Mouse (Mus musculus) MEL (cell line): ENCODE data around the gene Lin7a. TPM values are rescaled to one million over a fixed set of nuclear protein-coding genes. Genes with fewer than 3 reads are reported as not detected.
"Not testable (repeated sequence)": the region's sequence is repeated elsewhere in the genome, so short reads cannot be mapped to it uniquely, and the experiment has no call there.

ENCODE experiments used
- DNase-seq: peaks from one replicate; pipeline ENCODE4 v3.0.0; 2011; ENCODE audit warnings: low read depth, low spot score
- H3K27ac ChIP-seq: 2 replicates; pipeline ENCODE4 v1.5.1; 2012; ENCODE audit warnings: low read depth, mild to moderate bottlenecking, control low read depth, low read length, moderate library complexity; ENCODE audit not compliant: control insufficient read depth
- H3K27me3 ChIP-seq, 2 experiments: fragments of 150-350 bp in 1 of 2; sonication (generic) in 1 of 2; 2 replicates each; pipeline ENCODE4 v1.6.1; 2012; ENCODE audit warnings: low read length in 2 of 2, mild to moderate bottlenecking in 2 of 2, improper control_type of control experiment in 1 of 2, moderate library complexity in 1 of 2; ENCODE audit not compliant: insufficient read depth in 2 of 2, control insufficient read depth in 1 of 2
- H3K36me3 ChIP-seq, 2 experiments: 2 replicates each; pipeline ENCODE4 v1.6.1; 2012 to 2014; ENCODE audit warnings: low read length in 2 of 2, improper control_type of control experiment in 1 of 2, inconsistent platforms in 1 of 2, mild to moderate bottlenecking in 1 of 2; ENCODE audit not compliant: insufficient read depth in 2 of 2, control insufficient read depth in 1 of 2
- H3K4me1 ChIP-seq, 2 experiments: fragments of 150-350 bp in 1 of 2; sonication (generic) in 1 of 2; 2 replicates each; pipeline ENCODE4 v1.6.1; 2012; ENCODE audit warnings: low read length in 2 of 2, improper control_type of control experiment in 1 of 2, mild to moderate bottlenecking in 1 of 2; ENCODE audit not compliant: insufficient read depth in 2 of 2, control insufficient read depth in 1 of 2
- H3K4me3 ChIP-seq, 2 experiments: fragments of 150-350 bp in 1 of 2; sonication (generic) in 1 of 2; 2 replicates each; pipeline ENCODE4 v1.5.1; 2012; ENCODE audit warnings: low read depth in 2 of 2, low read length in 2 of 2, mild to moderate bottlenecking in 2 of 2, moderate library complexity in 2 of 2, control low read depth in 1 of 2, improper control_type of control experiment in 1 of 2; ENCODE audit not compliant: control insufficient read depth in 1 of 2, insufficient read depth in 1 of 2
- H3K79me2 ChIP-seq: 2 replicates; pipeline ENCODE4 v1.6.1; 2012; ENCODE audit warnings: mild to moderate bottlenecking, low read length, moderate library complexity; ENCODE audit not compliant: control insufficient read depth, poor library complexity, insufficient read depth
- H3K9ac ChIP-seq: 2 replicates; pipeline ENCODE4 v1.6.1; 2012; ENCODE audit warnings: low read depth, mild to moderate bottlenecking, control low read depth, low read length, moderate library complexity; ENCODE audit not compliant: control insufficient read depth, poor library complexity, severe bottlenecking
- H3K9me3 ChIP-seq: fragments of 150-350 bp; sonication (generic); replicated peaks from 2 replicates; pipeline ENCODE4 v1.6.1; 2012; ENCODE audit warnings: mild to moderate bottlenecking, low read length, improper control_type of control experiment, moderate library complexity; ENCODE audit not compliant: insufficient read depth
- BHLHE40 ChIP-seq: IDR thresholded peaks from 2 replicates; pipeline ENCODE4 v1.6.1; 2012; ENCODE audit warnings: low read depth, mild to moderate bottlenecking, inconsistent platforms, low read length, improper control_type of control experiment, borderline replicate concordance
- CTCF ChIP-seq, 3 experiments: IDR thresholded peaks in 2 of 3; conservative IDR thresholded peaks in 1 of 3; 2 replicates each; pipeline ENCODE4 v1.5.1; 2011 to 2012; ENCODE audit warnings: low read length in 3 of 3, low read depth in 2 of 3, mild to moderate bottlenecking in 2 of 3, improper control_type of control experiment in 1 of 3, inconsistent platforms in 1 of 3, mixed read lengths in 1 of 3, moderate library complexity in 1 of 3; ENCODE audit not compliant: control insufficient read depth in 1 of 3, insufficient read depth in 1 of 3, poor library complexity in 1 of 3, severe bottlenecking in 1 of 3
- ETS1 ChIP-seq: IDR thresholded peaks from 2 replicates; pipeline ENCODE4 v1.6.1; 2012; ENCODE audit warnings: low read depth, mild to moderate bottlenecking, inconsistent platforms, low read length, improper control_type of control experiment, moderate library complexity
- GABPA ChIP-seq: IDR thresholded peaks from 2 replicates; pipeline ENCODE4 v1.6.1; 2012; ENCODE audit warnings: low read depth, mild to moderate bottlenecking, inconsistent platforms, low read length, improper control_type of control experiment, moderate library complexity
- GATA1 ChIP-seq: IDR thresholded peaks from 2 replicates; pipeline ENCODE4 v1.6.1; 2011; ENCODE audit warnings: low read depth, low read length, improper control_type of control experiment
- KAT2A ChIP-seq: conservative IDR thresholded peaks from 2 replicates; pipeline ENCODE4 v1.6.1; 2012; ENCODE audit warnings: low read depth, low read length, improper control_type of control experiment, inconsistent platforms
- MAFK ChIP-seq: IDR thresholded peaks from 2 replicates; pipeline ENCODE4 v1.6.1; 2011; ENCODE audit warnings: low read depth, mild to moderate bottlenecking, low read length, improper control_type of control experiment, borderline replicate concordance
- MAZ ChIP-seq: IDR thresholded peaks from 2 replicates; pipeline ENCODE4 v1.6.1; 2012; ENCODE audit warnings: low read depth, mild to moderate bottlenecking, inconsistent platforms, low read length, improper control_type of control experiment
- MYC ChIP-seq: IDR thresholded peaks from 2 replicates; pipeline ENCODE4 v1.6.1; 2011; ENCODE audit warnings: low read depth, mild to moderate bottlenecking, low read length, improper control_type of control experiment, moderate library complexity
- POLR2A ChIP-seq, 2 experiments: IDR thresholded peaks; 2 replicates each; pipeline ENCODE4 v1.6.1; 2011 to 2012; ENCODE audit warnings: low read length in 2 of 2, mild to moderate bottlenecking in 2 of 2, control low read depth in 1 of 2, improper control_type of control experiment in 1 of 2, low read depth in 1 of 2, moderate library complexity in 1 of 2; ENCODE audit not compliant: control insufficient read depth in 1 of 2, insufficient read depth in 1 of 2, poor library complexity in 1 of 2
- RCOR1 ChIP-seq: IDR thresholded peaks from 2 replicates; pipeline ENCODE4 v1.6.1; 2012; ENCODE audit warnings: low read depth, mild to moderate bottlenecking, inconsistent platforms, low read length, improper control_type of control experiment
- SIN3A ChIP-seq: IDR thresholded peaks from 2 replicates; pipeline ENCODE4 v1.6.1; 2012; ENCODE audit warnings: low read length, improper control_type of control experiment, inconsistent platforms
- TAL1 ChIP-seq: IDR thresholded peaks from 2 replicates; pipeline ENCODE4 v1.6.1; 2012; ENCODE audit warnings: mild to moderate bottlenecking, inconsistent platforms, low read length, moderate library complexity, mixed read lengths
- TBP ChIP-seq: IDR thresholded peaks from 2 replicates; pipeline ENCODE4 v1.8.0; 2011; ENCODE audit warnings: low read depth, low read length, improper control_type of control experiment
- UBTF ChIP-seq: IDR thresholded peaks from 2 replicates; pipeline ENCODE4 v1.6.1; 2012; ENCODE audit warnings: low read depth, mild to moderate bottlenecking, inconsistent platforms, low read length, improper control_type of control experiment, moderate library complexity, borderline replicate concordance; ENCODE audit not compliant: insufficient read depth
- USF1 ChIP-seq: IDR thresholded peaks from 2 replicates; pipeline ENCODE4 v1.6.1; 2014; ENCODE audit warnings: low read depth, mild to moderate bottlenecking, inconsistent platforms, low read length, improper control_type of control experiment, moderate library complexity
- ZKSCAN1 ChIP-seq: IDR thresholded peaks from 2 replicates; pipeline ENCODE4 v1.6.1; 2012; ENCODE audit warnings: low read depth, mild to moderate bottlenecking, inconsistent platforms, low read length, improper control_type of control experiment, moderate library complexity
- ZNF384 ChIP-seq: IDR thresholded peaks from 2 replicates; pipeline ENCODE4 v1.6.1; 2012; ENCODE audit warnings: low read depth, mild to moderate bottlenecking, inconsistent platforms, low read length, improper control_type of control experiment
- polyA plus RNA-seq, 2 experiments: library from polyadenylated mRNA; stranded (reverse) in 1 of 2; unstranded in 1 of 2; fragments of >175 nt in 1 of 2; fragments of >200 nt in 1 of 2; gene quantifications; 2 replicates each; pipeline versions ENCODE4 v1.2.1 to v1.2.4; 2012; ENCODE audit warnings: low replicate concordance in 2 of 2, low read depth in 1 of 2; ENCODE audit not compliant: insufficient read length in 2 of 2, insufficient read depth in 1 of 2, missing spikeins in 1 of 2
- total RNA-seq: library from RNA; depleted of rRNA; stranded (reverse); fragments of 300-350 nt; gene quantifications from 2 replicates; pipeline ENCODE4 v1.2.3, GENCODE M21; 2012

Gene Lin7a
- total and polyA plus RNA-seq, 3 experiments, result not detected

DNA sequence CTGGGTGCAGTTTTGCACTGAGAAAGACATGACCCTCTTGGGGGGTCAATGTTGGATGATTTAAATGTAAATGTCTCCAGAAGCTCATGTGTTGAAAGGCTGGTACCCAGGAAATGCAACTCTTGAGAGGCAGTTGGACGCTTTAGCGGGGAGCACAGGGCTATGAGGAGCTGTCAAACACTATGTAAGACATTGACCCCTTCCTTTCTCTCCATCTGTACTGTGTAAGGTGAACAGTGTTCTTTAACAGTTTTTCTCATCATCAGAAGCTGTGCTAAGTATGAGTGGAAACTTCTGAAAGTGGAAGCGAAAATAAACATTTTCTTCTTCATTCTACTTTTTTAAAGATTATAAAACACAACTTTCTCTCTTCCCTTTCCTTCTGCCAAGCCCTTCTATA, 30.5 kb upstream of the Lin7a start:
- Histone ChIP-seq H3K79me2 (no peaks in the 10 kb centered on the region), H3K4me3 (no peak overlapping the region), H3K4me1 (no peaks in the 10 kb centered on the region), H3K9ac (no peak overlapping the region), H3K27me3 (no peaks in the 10 kb centered on the region)
- DNase-seq, result no peak
- TF ChIP-seq BHLHE40 (no peak), UBTF (no peak), MAFK (no peak), KAT2A (no peak), ZNF384 (no peak), MAZ (no peak), ETS1 (no peak), CTCF (IDR thresholded peaks at IDR 0.05 in 2 of 3, conservative IDR thresholded peaks at IDR 0.05 in 1 of 3; ENCODE audit: control insufficient read depth in 1 of 3, insufficient read depth in 1 of 3, low read depth in 2 of 3, low read length in 3 of 3, poor library complexity in 1 of 3, severe bottlenecking in 1 of 3) (no peak), ZKSCAN1 (no peak)
- TF ChIP-seq, all 39 proteins: peak for 0
- H3K36me3 ChIP-seq, result no peaks in the 10 kb centered on the region
- no peaks in the 10 kb centered on the region for H3K9me3 ChIP-seq
- H3K27ac ChIP-seq, result no peak overlapping the region

DNA sequence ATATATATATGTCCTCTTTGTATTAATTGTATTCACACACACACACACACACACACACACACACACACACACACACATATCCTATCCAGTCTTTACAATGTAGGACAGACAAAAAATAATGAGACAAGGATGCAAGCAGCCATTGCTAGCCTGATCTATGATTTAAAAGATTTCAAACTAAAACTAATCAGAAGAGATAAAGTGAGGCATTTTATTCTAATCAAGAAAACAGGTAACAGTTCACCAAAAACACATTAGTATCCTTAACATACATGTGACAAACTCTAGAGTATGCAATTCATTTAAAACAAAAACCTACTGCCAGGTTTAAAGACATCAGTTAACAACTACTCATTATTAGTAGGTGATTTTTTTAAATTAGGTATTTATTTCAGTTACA, 30.1 kb upstream of the Lin7a start:
- no peaks in the 10 kb centered on the region for H3K79me2 ChIP-seq
- no peaks in the 10 kb centered on the region for H3K9me3 ChIP-seq
- H3K36me3 ChIP-seq, result no peaks in the 10 kb centered on the region
- H3K9ac ChIP-seq, result no peak overlapping the region
- no peak for DNase-seq
- TF ChIP-seq TAL1 (no peak), MYC (no peak), TBP (no peak), GATA1 (no peak), ETS1 (no peak), MAFK (no peak), GABPA (no peak), USF1 (no peak), RCOR1 (no peak), POLR2A (IDR thresholded peaks at IDR 0.05; ENCODE audit: control insufficient read depth in 1 of 2, insufficient read depth in 1 of 2, low read depth in 1 of 2, low read length in 2 of 2, poor library complexity in 1 of 2) (no peak), SIN3A (no peak)
- TF ChIP-seq, all 39 proteins: peak for 0
- Histone ChIP-seq H3K27ac (no peak overlapping the region), H3K27me3 (no peaks in the 10 kb centered on the region), H3K4me3 (no peak overlapping the region), H3K4me1 (no peaks in the 10 kb centered on the region)

DNA sequence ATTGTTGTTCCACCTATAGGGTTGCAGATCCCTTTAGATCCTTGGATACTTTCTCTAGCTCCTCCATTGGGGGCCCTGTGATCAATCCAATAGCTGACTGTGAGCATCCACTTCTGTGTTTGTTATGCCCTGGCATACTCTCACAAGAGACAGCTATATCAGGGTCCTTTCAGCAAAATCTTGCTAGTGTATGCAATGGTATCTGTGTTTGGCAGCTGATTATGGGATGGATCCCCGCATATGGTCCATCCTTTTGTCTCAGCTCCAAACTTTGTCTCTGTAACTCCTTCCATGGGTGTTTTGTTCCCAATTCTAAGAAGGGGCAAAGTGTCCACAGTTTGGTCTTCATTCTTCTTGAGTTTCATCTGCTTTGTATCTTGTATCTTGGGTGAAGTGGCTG, 29.5 kb upstream of the Lin7a start:
- not testable (repeated sequence) for H3K36me3 ChIP-seq, H3K27ac ChIP-seq, H3K4me1 ChIP-seq, DNase-seq, H3K9ac ChIP-seq, H3K79me2 ChIP-seq, H3K4me3 ChIP-seq, H3K9me3 ChIP-seq, H3K27me3 ChIP-seq
